Mouse (Mus musculus) CH12.LX (cell line): Measurements from ENCODE around the gene Ablim1. TPM values are rescaled to one million over a fixed set of nuclear protein-coding genes. Genes with fewer than 3 reads are reported as not detected.

Experiments used
- DNase-seq: peaks from one replicate; pipeline ENCODE4 v3.0.0-alpha.2; 2013; ENCODE audit errors: extremely low read depth
- H3K27ac ChIP-seq: 2 replicates; pipeline ENCODE4 v1.5.1; 2012; ENCODE audit warnings: low read depth, mild to moderate bottlenecking, control low read depth, moderate library complexity; ENCODE audit not compliant: insufficient read depth
- H3K27me3 ChIP-seq: replicated peaks from 2 replicates; pipeline ENCODE3; 2012; ENCODE audit warnings: inconsistent platforms
- H3K36me3 ChIP-seq, 2 experiments: replicated peaks in 1 of 2; 2 replicates each; pipeline versions ENCODE3 to v1.6.1; 2012; ENCODE audit warnings: inconsistent platforms in 1 of 2, low read length in 1 of 2, mild to moderate bottlenecking in 1 of 2, mixed read lengths in 1 of 2, moderate library complexity in 1 of 2; ENCODE audit not compliant: control insufficient read depth in 1 of 2, insufficient read depth in 1 of 2
- H3K4me1 ChIP-seq, 2 experiments: 2 replicates each; pipeline ENCODE4 v1.6.1; 2012; ENCODE audit warnings: inconsistent platforms in 1 of 2, moderate library complexity in 1 of 2; ENCODE audit not compliant: insufficient read depth in 2 of 2, control insufficient read depth in 1 of 2
- H3K4me2 ChIP-seq: 2 replicates; pipeline ENCODE4 v1.6.1; 2012; ENCODE audit warnings: low read depth, mild to moderate bottlenecking, control low read depth; ENCODE audit not compliant: poor library complexity, insufficient read depth, severe bottlenecking
- H3K4me3 ChIP-seq, 3 experiments: fragments of 150-350 bp in 1 of 3; sonication (generic) in 1 of 3; replicated peaks in 1 of 3; 2 replicates each; pipeline versions ENCODE3 to v1.5.1; 2011 to 2012; ENCODE audit warnings: low read depth in 2 of 3, low read length in 2 of 3, mild to moderate bottlenecking in 2 of 3, moderate library complexity in 2 of 3, control low read depth in 1 of 3, improper control_type of control experiment in 1 of 3, inconsistent platforms in 1 of 3, mixed read lengths in 1 of 3; ENCODE audit not compliant: poor library complexity in 1 of 3
- H3K79me2 ChIP-seq: replicated peaks from 2 replicates; pipeline ENCODE4 v1.6.1; 2012; ENCODE audit warnings: mild to moderate bottlenecking, moderate library complexity; ENCODE audit not compliant: control insufficient read depth, poor library complexity, insufficient read depth, severe bottlenecking; ENCODE audit errors: extremely low read depth
- H3K9ac ChIP-seq: 2 replicates; pipeline ENCODE4 v1.6.1; 2012; ENCODE audit warnings: low read depth, mild to moderate bottlenecking, control low read depth, moderate library complexity; ENCODE audit not compliant: insufficient read depth
- H3K9me3 ChIP-seq: replicated peaks from 2 replicates; pipeline ENCODE3; 2012; ENCODE audit warnings: low read length, inconsistent platforms, mixed read lengths
- ELF1 ChIP-seq: IDR thresholded peaks from 2 replicates; pipeline ENCODE4 v1.6.1; 2014; ENCODE audit warnings: low read depth, mild to moderate bottlenecking, inconsistent platforms, low read length, improper control_type of control experiment
- ETS1 ChIP-seq: conservative IDR thresholded peaks from 2 replicates; pipeline ENCODE4 v1.6.1; 2012; ENCODE audit warnings: low read depth, mild to moderate bottlenecking, inconsistent platforms, low read length, improper control_type of control experiment, moderate library complexity
- HCFC1 ChIP-seq: IDR thresholded peaks from 2 replicates; pipeline ENCODE4 v1.6.1; 2012; ENCODE audit warnings: low read depth, mild to moderate bottlenecking, inconsistent platforms, low read length, improper control_type of control experiment
- IRF4 ChIP-seq: IDR thresholded peaks from 2 replicates; pipeline ENCODE4 v1.6.1; 2014; ENCODE audit warnings: low read depth, mild to moderate bottlenecking, inconsistent platforms, low read length, improper control_type of control experiment
- JUN ChIP-seq: IDR thresholded peaks from 2 replicates; pipeline ENCODE4 v1.6.1; 2011; ENCODE audit warnings: low read depth, mild to moderate bottlenecking, low read length, improper control_type of control experiment, moderate library complexity; ENCODE audit not compliant: insufficient read depth
- KAT2A ChIP-seq: IDR thresholded peaks from 2 replicates; pipeline ENCODE4 v1.6.1; 2012; ENCODE audit warnings: low read length, improper control_type of control experiment, inconsistent platforms; ENCODE audit not compliant: insufficient replicate concordance
- MAFK ChIP-seq: IDR thresholded peaks from 2 replicates; pipeline ENCODE4 v1.6.1; 2011; ENCODE audit warnings: low read length, improper control_type of control experiment; ENCODE audit not compliant: insufficient replicate concordance
- MAZ ChIP-seq: IDR thresholded peaks from 2 replicates; pipeline ENCODE4 v1.6.1; 2012; ENCODE audit warnings: low read depth, mild to moderate bottlenecking, inconsistent platforms, low read length, improper control_type of control experiment, moderate library complexity
- MEF2A ChIP-seq: IDR thresholded peaks from 2 replicates; pipeline ENCODE4 v1.6.1; 2014; ENCODE audit warnings: low read depth, mild to moderate bottlenecking, inconsistent platforms, low read length, improper control_type of control experiment, borderline replicate concordance
- NELFE ChIP-seq: IDR thresholded peaks from 2 replicates; pipeline ENCODE4 v1.6.1; 2011; ENCODE audit warnings: low read depth, low read length, improper control_type of control experiment
- RAD21 ChIP-seq: IDR thresholded peaks from 2 replicates; pipeline ENCODE4 v1.6.1; 2011; ENCODE audit warnings: low read depth, mild to moderate bottlenecking, low read length, improper control_type of control experiment, moderate library complexity
- SIN3A ChIP-seq: IDR thresholded peaks from 2 replicates; pipeline ENCODE4 v1.6.1; 2012; ENCODE audit warnings: low read length, improper control_type of control experiment, inconsistent platforms
- TBP ChIP-seq: conservative IDR thresholded peaks from 2 replicates; pipeline ENCODE4 v1.6.1; 2011; ENCODE audit warnings: low read depth, low read length, improper control_type of control experiment
- USF2 ChIP-seq: conservative IDR thresholded peaks from 2 replicates; pipeline ENCODE4 v1.6.1; 2011; ENCODE audit warnings: low read depth, low read length, improper control_type of control experiment
- dilution Hi-C: fragments of 300-500 bp; cut with MboI; formaldehyde crosslinking; loops from 2 replicates; pipeline ENCODE4 v1.14.3; 2020; ENCODE audit warnings: low sequenced_read_pairs; ENCODE audit not compliant: extremely low pct_unique_long_range_greater_than_20kb, extremely low pct_ligation_motif_present
- in situ Hi-C: fragments of 300-500 bp; cut with MboI; formaldehyde crosslinking; loops from 3 replicates; pipeline ENCODE4 v1.14.3; 2019; ENCODE audit warnings: low sequenced_read_pairs, low pct_ligation_motif_present, low pct_unique_long_range_greater_than_20kb, mixed read lengths
- polyA plus RNA-seq: library from polyadenylated mRNA; unstranded; fragments of >175 nt; gene quantifications from 2 replicates; pipeline ENCODE4 v1.2.1, GENCODE M21; 2012; ENCODE audit warnings: low read depth; ENCODE audit not compliant: insufficient read length
- total RNA-seq, 2 experiments: library from RNA; depleted of rRNA; stranded (reverse); fragments of 300-350 nt in 1 of 2; fragments of >200 nt in 1 of 2; gene quantifications; 2 replicates each; pipeline ENCODE4 v1.2.3; 2012 to 2014

Gene Ablim1
- total and polyA plus RNA-seq, 3 experiments, result 0.85 to 2.4 (median 2.0) TPM

- DNase-seq, result no peak
- Histone ChIP-seq H3K4me2 (no peak overlapping the region), H3K4me3 (no peak overlapping the region), H3K27ac (no peak overlapping the region), H3K9ac (no peak overlapping the region), H3K36me3 (no peaks in the 10 kb centered on the region), H3K9me3 (no peaks in the 10 kb centered on the region), H3K27me3 (no peaks in the 10 kb centered on the region), H3K79me2 (no peaks in the 10 kb centered on the region), H3K4me1 (peaks cover 3% of the 10 kb centered on the region in 2 experiments; a peak in 2 of 4 replicates)
- TF ChIP-seq ELF1 (no peak), MAZ (no peak), ETS1 (no peak), HCFC1 (no peak), NELFE (no peak), RAD21 (no peak), USF2 (no peak), KAT2A (no peak), MEF2A (no peak), IRF4 (no peak)
- in situ Hi-C loops, result no loop called here
- dilution Hi-C loops, result no loop called here
These were observed 16.7 kb downstream of the Ablim1 start for GRCm38 (mm10) chr19:57298006-57298405.

DNA sequence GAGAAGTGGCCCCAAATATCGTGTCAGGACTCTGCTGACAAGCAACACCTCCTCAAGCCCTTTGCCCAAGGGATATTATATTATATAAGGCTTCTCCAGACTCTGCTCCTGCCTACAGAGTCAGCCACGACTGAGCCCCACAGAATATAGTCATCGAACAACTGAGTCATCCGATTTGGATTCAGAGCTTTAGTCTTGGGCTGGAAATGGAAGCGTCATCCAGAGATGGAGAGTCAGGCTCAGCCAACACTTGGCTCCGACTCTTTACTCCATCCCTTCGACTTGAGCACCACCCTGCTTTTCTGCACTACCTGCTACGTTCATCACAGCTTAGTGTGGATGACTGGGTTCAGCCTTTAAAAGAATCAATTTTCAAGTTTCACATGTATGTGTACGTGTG, 17.3 kb downstream of the Ablim1 start:
- H3K9ac ChIP-seq, result no peak overlapping the region
- peaks cover 3% of the 10 kb centered on the region in 2 experiments; a peak in 2 of 4 replicates for H3K4me1 ChIP-seq
- no peaks in the 10 kb centered on the region for H3K79me2 ChIP-seq
- dilution Hi-C loops (no loop called here), in situ Hi-C loops (no loop called here)
- H3K4me2 ChIP-seq, result no peak overlapping the region
- H3K27ac ChIP-seq, result no peak overlapping the region
- TF ChIP-seq KAT2A, result no peak
- no peaks in the 10 kb centered on the region for H3K27me3 ChIP-seq
- no peaks in the 10 kb centered on the region for H3K36me3 ChIP-seq
- no peak for DNase-seq
- H3K9me3 ChIP-seq, result no peaks in the 10 kb centered on the region
- H3K4me3 ChIP-seq, result no peak overlapping the region

GRCm38 (mm10) chr19:57296539-57296938, 18.2 kb downstream of the Ablim1 start:
- Histone ChIP-seq H3K79me2 (no peaks in the 10 kb centered on the region), H3K27me3 (no peaks in the 10 kb centered on the region), H3K4me2 (no peak overlapping the region), H3K4me1 (peaks cover 3% of the 10 kb centered on the region in 2 experiments; a peak in 2 of 4 replicates), H3K9ac (no peak overlapping the region), H3K27ac (no peak overlapping the region), H3K4me3 (no peak overlapping the region), H3K9me3 (no peaks in the 10 kb centered on the region), H3K36me3 (no peaks in the 10 kb centered on the region)
- no peak for DNase-seq
- dilution Hi-C loops, result no loop called here
- in situ Hi-C loops, result no loop called here
- no peak for TF ChIP-seq TBP
- TF ChIP-seq MAFK, result no peak
- TF ChIP-seq ELF1, result no peak
- TF ChIP-seq SIN3A, result no peak
- TF ChIP-seq JUN, result no peak
